Mouse (Mus musculus): ENCODE data around the gene Galnt17. TPM values are rescaled to one million over a fixed set of nuclear protein-coding genes. Genes with fewer than 3 reads are reported as not detected.

The Galnt17 gene
- polyA plus RNA-seq, 1 experiment from 2014 or later: not detected

GRCm38 (mm10) chr5:131134809-131135208 is 173.5 kb downstream of the Galnt17 start:
- no peaks in the 10 kb centered on the region for H3K4me1 ChIP-seq (ENCODE audit: insufficient read depth)
- no peak for ATAC-seq
- no peak overlapping the region for H3K9ac ChIP-seq (replicated peaks)
- no peaks in the 10 kb centered on the region for H3K36me3 ChIP-seq (replicated peaks; ENCODE audit: insufficient read depth, low read length)
- H3K4me2 ChIP-seq (ENCODE audit: low read depth, low read length): no peak overlapping the region
- TF ChIP-seq EP300 (IDR thresholded peaks at IDR 0.05; ENCODE audit: low read depth): no peak
- TF ChIP-seq CTCF (IDR thresholded peaks at IDR 0.05; ENCODE audit: low read depth): no peak
- H3K9me3 ChIP-seq (ENCODE audit: low read length): no peaks in the 10 kb centered on the region; the same call in 1 of the 2 replicates
- no peak overlapping the region for H3K27ac ChIP-seq (ENCODE audit: low read depth)
- H3K27me3 ChIP-seq (ENCODE audit: insufficient read depth, low read length): no peaks in the 10 kb centered on the region
- DNase-seq: no peak
- H3K4me3 ChIP-seq (ENCODE audit: low read depth, low read length): no peak overlapping the region

- H3K27ac ChIP-seq (ENCODE audit: low read depth): no peak overlapping the region
- WGBS (ENCODE audit: insufficient replicate concordance): 62% methylated on average over 8 of the region's 8 CpGs
- H3K9ac ChIP-seq (replicated peaks): no peak overlapping the region
- H3K9me3 ChIP-seq (ENCODE audit: low read length): no peaks in the 10 kb centered on the region; the same call in 1 of the 2 replicates
- H3K4me1 ChIP-seq (ENCODE audit: insufficient read depth): no peaks in the 10 kb centered on the region
- no peak overlapping the region for H3K4me3 ChIP-seq (ENCODE audit: low read depth, low read length)
- TF ChIP-seq CTCF (IDR thresholded peaks at IDR 0.05; ENCODE audit: low read depth) (no peak), EP300 (IDR thresholded peaks at IDR 0.05; ENCODE audit: low read depth) (no peak)
- DNase-seq: no peak
- no peaks in the 10 kb centered on the region for H3K36me3 ChIP-seq (replicated peaks; ENCODE audit: insufficient read depth, low read length)
- no peaks in the 10 kb centered on the region for H3K27me3 ChIP-seq (ENCODE audit: insufficient read depth, low read length)
- ATAC-seq: no peak
- no peak overlapping the region for H3K4me2 ChIP-seq (ENCODE audit: low read depth, low read length)
Observed at GRCm38 (mm10) chr5:131120296-131120840, 187.9 kb downstream of the Galnt17 start.

GRCm38 (mm10) chr5:131119896-131120295 is 188.4 kb downstream of the Galnt17 start:
- H3K4me1 ChIP-seq (ENCODE audit: insufficient read depth): no peaks in the 10 kb centered on the region
- 57% methylated on average over 4 of the region's 4 CpGs for WGBS (ENCODE audit: insufficient replicate concordance)
- no peak for ATAC-seq

GRCm38 (mm10) chr5:131117391-131118040 is 190.8 kb downstream of the Galnt17 start:
- Histone ChIP-seq H3K4me2 (ENCODE audit: low read depth, low read length) (no peak overlapping the region), H3K27ac (ENCODE audit: low read depth) (no peak overlapping the region), H3K4me1 (ENCODE audit: insufficient read depth) (no peaks in the 10 kb centered on the region), H3K36me3 (replicated peaks; ENCODE audit: insufficient read depth, low read length) (no peaks in the 10 kb centered on the region), H3K9ac (replicated peaks) (no peak overlapping the region), H3K9me3 (ENCODE audit: low read length) (no peaks in the 10 kb centered on the region), H3K4me3 (ENCODE audit: low read depth, low read length) (no peak overlapping the region), H3K27me3 (ENCODE audit: insufficient read depth, low read length) (no peaks in the 10 kb centered on the region)
- DNase-seq (no peak), ATAC-seq (no peak)
- WGBS (ENCODE audit: insufficient replicate concordance): 76% methylated on average over 5 of the region's 5 CpGs
- no peak for TF ChIP-seq CTCF (IDR thresholded peaks at IDR 0.05; ENCODE audit: low read depth)
- no peak for TF ChIP-seq EP300 (IDR thresholded peaks at IDR 0.05; ENCODE audit: low read depth)

More at GRCm38 (mm10) chr5:131119896-131120295, 188.4 kb downstream of the Galnt17 start:
- H3K36me3 ChIP-seq (replicated peaks; ENCODE audit: insufficient read depth, low read length): no peaks in the 10 kb centered on the region
- no peak overlapping the region for H3K9ac ChIP-seq (replicated peaks)
- no peak overlapping the region for H3K4me2 ChIP-seq (ENCODE audit: low read depth, low read length)
- H3K4me3 ChIP-seq (ENCODE audit: low read depth, low read length): no peak overlapping the region
- no peaks in the 10 kb centered on the region for H3K27me3 ChIP-seq (ENCODE audit: insufficient read depth, low read length)
- no peaks in the 10 kb centered on the region; the same call in 1 of the 2 replicates for H3K9me3 ChIP-seq (ENCODE audit: low read length)
- no peak for DNase-seq
- TF ChIP-seq CTCF (IDR thresholded peaks at IDR 0.05; ENCODE audit: low read depth) (no peak), EP300 (IDR thresholded peaks at IDR 0.05; ENCODE audit: low read depth) (no peak)
- no peak overlapping the region for H3K27ac ChIP-seq (ENCODE audit: low read depth)

- Histone ChIP-seq H3K9me3 (ENCODE audit: low read length) (no peaks in the 10 kb centered on the region), H3K9ac (replicated peaks) (no peak overlapping the region), H3K4me2 (ENCODE audit: low read depth, low read length) (no peak overlapping the region), H3K4me3 (ENCODE audit: low read depth, low read length) (no peak overlapping the region), H3K36me3 (replicated peaks; ENCODE audit: insufficient read depth, low read length) (no peaks in the 10 kb centered on the region), H3K27me3 (ENCODE audit: insufficient read depth, low read length) (no peaks in the 10 kb centered on the region), H3K27ac (ENCODE audit: low read depth) (no peak overlapping the region), H3K4me1 (ENCODE audit: insufficient read depth) (no peaks in the 10 kb centered on the region)
- no peak for ATAC-seq
- TF ChIP-seq EP300 (IDR thresholded peaks at IDR 0.05; ENCODE audit: low read depth) (no peak), CTCF (IDR thresholded peaks at IDR 0.05; ENCODE audit: low read depth) (no peak)
- WGBS (ENCODE audit: insufficient replicate concordance): 65% methylated on average over 5 of the region's 5 CpGs
- DNase-seq: no peak
Observed at GRCm38 (mm10) chr5:131113850-131114470, 194.3 kb downstream of the Galnt17 start.

- no peak for DNase-seq
- TF ChIP-seq EP300 (IDR thresholded peaks at IDR 0.05; ENCODE audit: low read depth): no peak
- TF ChIP-seq CTCF (IDR thresholded peaks at IDR 0.05; ENCODE audit: low read depth): no peak
Observed at GRCm38 (mm10) chr5:131107188-131107587, 201.1 kb downstream of the Galnt17 start.

More at GRCm38 (mm10) chr5:131107188-131107587, 201.1 kb downstream of the Galnt17 start:
- 61% methylated on average over 1 of the region's 1 CpGs for WGBS (ENCODE audit: insufficient replicate concordance)
- Histone ChIP-seq H3K9ac (replicated peaks) (no peak overlapping the region), H3K4me2 (ENCODE audit: low read depth, low read length) (no peak overlapping the region), H3K4me3 (ENCODE audit: low read depth, low read length) (no peak overlapping the region), H3K27me3 (ENCODE audit: insufficient read depth, low read length) (no peaks in the 10 kb centered on the region), H3K27ac (ENCODE audit: low read depth) (no peak overlapping the region), H3K4me1 (ENCODE audit: insufficient read depth) (no peaks in the 10 kb centered on the region), H3K9me3 (ENCODE audit: low read length) (0 out of 2 replicates have a peak, but pooled peaks cover 3% of the 10 kb centered on the region), H3K36me3 (replicated peaks; ENCODE audit: insufficient read depth, low read length) (no peaks in the 10 kb centered on the region)
- no peak for ATAC-seq

Data from liver, postnatal 0 days (tissue).